Mouse (Mus musculus) G1E (cell line): ENCODE data around the gene Vps37d. TPM values are rescaled to one million over a fixed set of nuclear protein-coding genes. Genes with fewer than 3 reads are reported as not detected.

Source experiments
- ATAC-seq: 2 replicates; pipeline ENCODE4 v1.8.0; 2016; ENCODE audit warnings: mild to moderate bottlenecking; ENCODE audit not compliant: insufficient number of reproducible peaks, poor library complexity, low FRiP score, severe bottlenecking; ENCODE audit errors: extremely low read depth
- DNase-seq: peaks from one replicate; pipeline ENCODE4 v3.0.0; 2012; ENCODE audit warnings: low spot score
- H3K27me3 ChIP-seq: 2 replicates; pipeline ENCODE4 v1.6.1; 2012; ENCODE audit warnings: mild to moderate bottlenecking, low read length, inconsistent platforms; ENCODE audit not compliant: insufficient read depth
- H3K36me3 ChIP-seq: replicated peaks from 2 replicates; pipeline ENCODE3; 2012; ENCODE audit warnings: mild to moderate bottlenecking, inconsistent platforms
- H3K4me1 ChIP-seq: 2 replicates; pipeline ENCODE4 v1.6.1; 2012; ENCODE audit warnings: low read depth, low read length, inconsistent platforms, mixed read lengths; ENCODE audit not compliant: insufficient read depth
- H3K4me3 ChIP-seq: 2 replicates; pipeline ENCODE4 v1.5.1; 2012; ENCODE audit warnings: low read depth, mild to moderate bottlenecking, inconsistent platforms, low read length, moderate library complexity, mixed read lengths
- H3K9me3 ChIP-seq: replicated peaks from 2 replicates; pipeline ENCODE4 v1.6.1; 2012; ENCODE audit warnings: inconsistent platforms
- CTCF ChIP-seq: IDR thresholded peaks from 2 replicates; pipeline ENCODE4 v1.5.1; 2012; ENCODE audit warnings: low read depth, low read length, inconsistent platforms, mixed read lengths
- GATA1 ChIP-seq: IDR thresholded peaks from 2 replicates; pipeline ENCODE4 v1.6.1; 2012; ENCODE audit warnings: borderline replicate concordance, low read length, inconsistent platforms, mixed read lengths
- GATA2 ChIP-seq: IDR thresholded peaks from 2 replicates; pipeline ENCODE4 v1.6.1; 2012; ENCODE audit warnings: low read depth, low read length, inconsistent platforms, borderline replicate concordance
- POLR2AphosphoS5 ChIP-seq: IDR thresholded peaks from 2 replicates; pipeline ENCODE4 v1.6.1; 2012; ENCODE audit warnings: low read depth, low read length, inconsistent platforms; ENCODE audit not compliant: insufficient replicate concordance
- TAL1 ChIP-seq: conservative IDR thresholded peaks from 2 replicates; pipeline ENCODE4 v1.6.1; 2012; ENCODE audit warnings: low read depth, low read length, inconsistent platforms, mixed read lengths
- polyA plus RNA-seq: library from polyadenylated mRNA; stranded (reverse); fragments of >175 nt; gene quantifications from 2 replicates; pipeline ENCODE4 v1.2.3, GENCODE M21; 2012
- total RNA-seq, 2 experiments: library from RNA; stranded (forward) in 1 of 2; stranded (reverse) in 1 of 2; fragments of 200-1000 nt in 1 of 2; fragments of >200 nt in 1 of 2; fragmentation: Nextera tagmentation in 1 of 2; gene quantifications; 2 replicates each; pipeline ENCODE4 v1.2.3; 2014 to 2017

Gene Vps37d
- total and polyA plus RNA-seq, 3 experiments: 0.41 TPM; not detected in 2

DNA sequence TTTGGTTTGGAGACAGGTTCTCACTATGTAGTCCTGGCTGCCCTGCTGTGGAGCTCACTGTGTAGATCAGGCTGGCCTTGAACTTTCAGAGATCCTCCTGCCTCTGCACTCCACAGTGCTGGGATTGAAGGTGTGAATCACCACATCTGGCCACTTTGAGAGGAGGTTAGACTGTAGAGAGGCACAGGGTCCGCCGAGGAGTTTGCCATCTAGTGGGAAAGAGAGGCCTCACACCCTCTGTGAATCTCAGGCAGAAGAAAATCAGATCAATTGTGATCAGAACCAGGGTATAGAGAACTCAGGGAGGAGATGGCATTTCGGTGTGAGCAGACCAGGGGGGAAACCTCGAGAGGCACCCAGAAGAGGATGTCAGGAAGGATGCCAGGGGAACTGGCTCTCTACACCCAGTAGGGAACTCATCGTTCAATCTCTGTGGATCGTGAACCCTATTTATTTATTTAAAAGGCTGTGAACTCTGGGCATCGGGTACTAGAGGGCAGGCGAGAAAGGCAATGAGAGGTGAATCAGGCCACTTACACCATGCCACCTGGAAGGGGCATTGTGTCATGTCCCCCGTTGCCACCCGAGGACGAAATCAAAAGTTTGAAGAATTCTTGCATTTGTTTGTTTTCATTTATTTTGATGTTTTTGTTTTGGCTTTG lies 26.1 kb upstream of the Vps37d start:
- peaks cover 9% of the 10 kb centered on the region for H3K9me3 ChIP-seq
- peaks cover 32% of the 10 kb centered on the region for H3K27me3 ChIP-seq
- ATAC-seq (no peak), DNase-seq (peak; percentile 21)
- TF ChIP-seq GATA2: no peak
- peak; percentile 23; the same call in 1 of the 2 replicates for TF ChIP-seq CTCF
- no peaks in the 10 kb centered on the region for H3K36me3 ChIP-seq
- no peak overlapping the region for H3K4me3 ChIP-seq
- no peaks in the 10 kb centered on the region for H3K4me1 ChIP-seq

GRCm38 (mm10) chr5:135100981-135101380 lies 22.9 kb upstream of the Vps37d start:
- no peak for ATAC-seq
- no peaks in the 10 kb centered on the region for H3K9me3 ChIP-seq
- H3K36me3 ChIP-seq: no peaks in the 10 kb centered on the region
- no peak overlapping the region for H3K4me3 ChIP-seq
- no peak for DNase-seq
- peaks cover 11% of the 10 kb centered on the region for H3K27me3 ChIP-seq
- TF ChIP-seq GATA2 (no peak), CTCF (no peak), POLR2AphosphoS5 (no peak), GATA1 (no peak)
- peaks cover 11% of the 10 kb centered on the region for H3K4me1 ChIP-seq

DNA sequence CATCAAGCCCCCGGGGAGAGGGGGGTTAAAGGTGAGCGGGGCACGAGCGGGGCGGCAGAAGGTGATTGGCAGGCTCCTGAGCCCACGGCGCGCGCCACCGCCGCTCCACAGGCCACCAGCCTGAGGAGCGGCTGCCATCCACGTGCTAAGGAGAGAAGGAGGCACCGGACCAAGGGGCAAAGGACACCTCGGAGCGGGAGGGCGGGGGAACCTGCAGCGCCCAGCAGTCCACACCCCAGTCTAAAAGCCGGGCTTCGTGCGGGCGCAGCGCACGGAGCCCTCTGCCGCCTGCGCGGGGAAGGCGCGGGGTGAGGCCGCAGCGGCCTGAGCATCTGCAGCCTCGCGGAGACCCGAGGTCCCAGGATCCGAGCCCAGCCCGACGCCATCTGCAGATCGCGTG lies 11.6 kb upstream of the Vps37d start, which contains the start of gene Mlxipl:
TSS of gene Mlxipl (plus strand) at position 238 of the 400 bp plus-strand sequence.
- no peak for TF ChIP-seq CTCF
- no peak for TF ChIP-seq GATA2
- TF ChIP-seq POLR2AphosphoS5: no peak
- no peak for TF ChIP-seq GATA1
- no peak for TF ChIP-seq TAL1
- H3K4me3 ChIP-seq: no peak within 1 kb of the TSS
- no peaks in the 10 kb centered on the region for H3K9me3 ChIP-seq
- no peak for DNase-seq
- ATAC-seq: no peak
- peaks cover 63% of the 10 kb centered on the region for H3K27me3 ChIP-seq
- H3K4me1 ChIP-seq: peaks cover 9% of the 10 kb centered on the region; the same call in 1 of the 2 replicates
- no peaks in the 10 kb centered on the region for H3K36me3 ChIP-seq

DNA sequence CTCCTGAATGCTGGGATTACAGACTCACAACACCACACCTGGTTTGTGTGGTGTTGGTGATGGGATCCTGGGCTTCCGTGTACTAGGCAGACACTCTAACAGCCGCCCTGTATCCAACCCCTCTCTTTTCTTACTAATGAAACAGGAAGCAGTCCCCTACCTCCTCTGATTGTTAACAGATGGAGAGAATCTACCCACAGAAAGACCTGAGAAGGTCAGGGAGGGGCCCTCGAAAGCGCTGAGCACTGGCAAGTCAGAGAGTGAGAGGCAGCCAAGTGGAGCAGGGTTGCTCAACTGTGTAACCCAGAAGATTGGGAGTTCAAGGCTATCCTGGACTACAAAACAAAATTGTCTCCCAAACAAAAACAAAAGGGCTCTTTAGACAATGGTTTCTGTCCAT lies 8.8 kb upstream of the Vps37d start:
- DNase-seq (no peak), ATAC-seq (no peak)
- no peaks in the 10 kb centered on the region for H3K36me3 ChIP-seq
- H3K4me3 ChIP-seq: no peak overlapping the region
- H3K9me3 ChIP-seq: no peaks in the 10 kb centered on the region
- no peaks in the 10 kb centered on the region; the same call in 1 of the 2 replicates for H3K4me1 ChIP-seq
- TF ChIP-seq GATA2: no peak
- no peak for TF ChIP-seq POLR2AphosphoS5
- no peak for TF ChIP-seq CTCF
- TF ChIP-seq GATA1: no peak
- TF ChIP-seq TAL1: no peak
- H3K27me3 ChIP-seq: peaks cover 63% of the 10 kb centered on the region

- H3K4me3 ChIP-seq: no peak overlapping the region
Observed at GRCm38 (mm10) chr5:135080539-135080938, 2.5 kb upstream of the Vps37d start.

DNA sequence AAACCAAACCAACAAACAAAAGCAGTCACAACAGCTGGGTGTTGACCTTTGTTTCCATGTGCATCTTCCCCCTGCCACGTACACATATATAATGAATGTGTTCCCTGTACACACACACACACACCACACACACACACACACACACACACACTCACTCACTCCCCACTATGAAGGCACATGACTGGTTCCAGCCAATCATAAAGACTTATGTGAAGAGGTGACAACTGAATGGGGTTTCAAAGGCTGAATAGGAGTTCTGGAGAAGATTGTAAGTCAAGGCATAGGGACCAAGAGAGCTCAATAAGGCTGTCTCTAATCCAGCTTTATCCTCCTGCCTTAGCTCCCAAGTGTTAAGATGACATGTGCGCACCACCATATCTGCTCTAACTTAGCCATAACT lies 1.5 kb upstream of the Vps37d start:
- Histone ChIP-seq H3K36me3 (no peaks in the 10 kb centered on the region), H3K9me3 (no peaks in the 10 kb centered on the region), H3K4me3 (no peak overlapping the region), H3K27me3 (peaks cover 43% of the 10 kb centered on the region), H3K4me1 (peaks cover 23% of the 10 kb centered on the region)
- TF ChIP-seq CTCF: no peak
- TF ChIP-seq GATA1: no peak
- no peak for TF ChIP-seq TAL1
- no peak for TF ChIP-seq POLR2AphosphoS5
- TF ChIP-seq GATA2: no peak
- DNase-seq (no peak), ATAC-seq (no peak)

More at GRCm38 (mm10) chr5:135080539-135080938, 2.5 kb upstream of the Vps37d start:
- Histone ChIP-seq H3K27me3 (peaks cover 45% of the 10 kb centered on the region), H3K4me1 (peaks cover 23% of the 10 kb centered on the region), H3K36me3 (no peaks in the 10 kb centered on the region), H3K9me3 (no peaks in the 10 kb centered on the region)
- no peak for DNase-seq
- no peak for ATAC-seq
- TF ChIP-seq GATA2 (no peak), TAL1 (no peak), POLR2AphosphoS5 (no peak), CTCF (no peak), GATA1 (no peak)

DNA sequence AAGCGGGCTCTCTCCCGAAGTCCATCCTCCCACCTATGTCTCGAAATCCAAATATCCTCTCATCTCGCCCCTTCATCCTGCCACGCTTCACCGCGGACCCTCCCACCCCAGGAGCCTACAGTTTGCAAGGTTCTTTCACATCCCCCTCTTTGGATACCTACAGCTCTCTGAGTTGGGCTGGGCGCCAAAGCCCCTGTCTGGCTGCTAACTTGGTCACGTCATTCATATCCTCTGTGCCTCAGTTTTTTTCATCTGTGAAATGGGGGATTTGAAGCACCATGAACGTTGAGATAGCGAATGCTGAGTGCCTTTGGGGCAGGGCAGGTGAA lies 380 bp upstream of the Vps37d start:
- Histone ChIP-seq H3K4me1 (peaks cover 24% of the 10 kb centered on the region), H3K9me3 (no peaks in the 10 kb centered on the region), H3K4me3 (peak overlapping the region; percentile 68; the same call in 1 of the 2 replicates), H3K36me3 (no peaks in the 10 kb centered on the region), H3K27me3 (peaks cover 44% of the 10 kb centered on the region)
- TF ChIP-seq TAL1: no peak
- no peak for TF ChIP-seq POLR2AphosphoS5
- no peak for TF ChIP-seq CTCF
- no peak for TF ChIP-seq GATA1
- TF ChIP-seq GATA2: no peak
- no peak for ATAC-seq
- DNase-seq: no peak
